ENCODE assay signal across 30 mouse cellular contexts in the genomic region with DNA sequence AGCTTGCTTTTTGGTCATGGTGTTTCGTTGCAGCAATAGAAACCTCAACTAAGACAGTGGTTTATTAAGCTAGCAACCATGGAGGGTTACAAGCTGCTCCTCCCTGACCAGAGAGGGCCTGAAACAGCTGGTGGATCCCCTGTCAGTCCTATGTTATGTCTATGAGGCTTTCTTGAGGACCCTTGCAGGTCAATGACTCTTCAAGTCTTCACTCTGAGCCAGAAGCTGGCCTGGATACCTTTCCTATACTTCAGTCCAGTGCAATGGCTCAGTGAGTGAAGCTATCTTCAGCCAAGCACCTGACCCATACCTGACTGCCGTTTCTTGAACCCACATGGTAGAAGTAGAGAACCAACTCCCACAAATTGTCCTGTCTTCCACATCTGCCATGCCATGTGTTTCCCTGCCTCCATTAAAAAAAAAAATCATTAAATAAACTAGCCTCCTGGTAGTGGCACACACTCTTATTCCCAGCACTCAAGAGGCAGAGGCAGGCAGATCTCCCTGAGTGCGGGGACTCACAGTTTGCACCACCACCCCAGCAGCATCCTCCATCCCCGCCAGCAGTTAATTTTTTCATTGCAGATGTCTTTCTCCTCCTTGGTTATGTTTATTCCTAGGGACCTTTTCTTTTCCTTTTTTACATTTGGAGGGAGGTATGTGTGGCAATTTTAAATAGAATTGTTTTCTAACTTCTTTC.
"Had no signal": no experiment of that assay in that cellular context is flagged by ENCODE, and none has a peak within 500 bp of the region (broad histone marks: within the 10 kb centered on the region; RNA-seq: fewer than 3 reads in every experiment).

No protein-coding gene starts in this region.

- DNase-seq: heart, postnatal 10 days; heart, postnatal 14 days; heart, postnatal 36 days; heart, postnatal 4 days; kidney, adult 11 months; kidney, adult 18-20 months; kidney, adult 2 months; kidney, adult 8-10 months; kidney, adult 9 months; kidney, postnatal 10 days; kidney, postnatal 14 days; kidney, postnatal 25 days; kidney, postnatal 36 days; kidney, postnatal 4 days; layer of hippocampus, adult 9-11 months; layer of hippocampus, postnatal 36 days had no signal

- H3K27me3 ChIP-seq: heart, embryonic 12.5 days; heart, embryonic 13.5 days; heart, embryonic 15.5 days; hindbrain, embryonic 12.5 days; hindbrain, embryonic 13.5 days; hindbrain, embryonic 15.5 days; intestine, embryonic 15.5 days; kidney, embryonic 15.5 days had no signal

- H3K4me3 ChIP-seq: heart, embryonic 12.5 days; heart, embryonic 13.5 days; heart, embryonic 15.5 days; hindbrain, embryonic 10.5 days; hindbrain, embryonic 12.5 days; hindbrain, embryonic 13.5 days; hindbrain, embryonic 15.5 days; intestine, embryonic 15.5 days; kidney, embryonic 15.5 days; layer of hippocampus, adult 2 months; left cerebral cortex, adult 2 months had no signal

- H3K27ac ChIP-seq: heart, embryonic 13.5 days; heart, embryonic 15.5 days; hindbrain, embryonic 10.5 days; hindbrain, embryonic 12.5 days; hindbrain, embryonic 13.5 days; hindbrain, embryonic 14.5 days; hindbrain, embryonic 15.5 days; hindbrain, postnatal 0 days; intestine, embryonic 15.5 days; kidney, embryonic 15.5 days; kidney, postnatal 0 days; layer of hippocampus, adult 2 months; left cerebral cortex, adult 2 months had no signal

- H3K4me1 ChIP-seq: heart, embryonic 12.5 days; heart, embryonic 13.5 days; heart, embryonic 15.5 days; hindbrain, embryonic 10.5 days; hindbrain, embryonic 12.5 days; hindbrain, embryonic 13.5 days; hindbrain, embryonic 15.5 days; intestine, embryonic 15.5 days; kidney, embryonic 15.5 days had no signal

- H3K9me3 ChIP-seq: heart, embryonic 12.5 days; heart, embryonic 13.5 days; heart, embryonic 15.5 days; hindbrain, embryonic 10.5 days; hindbrain, embryonic 12.5 days; hindbrain, embryonic 13.5 days; hindbrain, embryonic 15.5 days; intestine, embryonic 15.5 days; kidney, embryonic 15.5 days had no signal

- H3K36me3 ChIP-seq: heart, embryonic 12.5 days; heart, embryonic 13.5 days; heart, embryonic 15.5 days; hindbrain, embryonic 10.5 days; hindbrain, embryonic 12.5 days; hindbrain, embryonic 13.5 days; hindbrain, embryonic 15.5 days; intestine, embryonic 15.5 days; kidney, embryonic 15.5 days had no signal
